Mouse (Mus musculus) urinary bladder, postnatal 14 days (tissue): Measurements from ENCODE around the gene Tet2.

Experiments
- DNase-seq: peaks from one replicate; pipeline ENCODE4 v3.0.0; 2021; ENCODE audit warnings: low spot score

Gene Tet2

DNA sequence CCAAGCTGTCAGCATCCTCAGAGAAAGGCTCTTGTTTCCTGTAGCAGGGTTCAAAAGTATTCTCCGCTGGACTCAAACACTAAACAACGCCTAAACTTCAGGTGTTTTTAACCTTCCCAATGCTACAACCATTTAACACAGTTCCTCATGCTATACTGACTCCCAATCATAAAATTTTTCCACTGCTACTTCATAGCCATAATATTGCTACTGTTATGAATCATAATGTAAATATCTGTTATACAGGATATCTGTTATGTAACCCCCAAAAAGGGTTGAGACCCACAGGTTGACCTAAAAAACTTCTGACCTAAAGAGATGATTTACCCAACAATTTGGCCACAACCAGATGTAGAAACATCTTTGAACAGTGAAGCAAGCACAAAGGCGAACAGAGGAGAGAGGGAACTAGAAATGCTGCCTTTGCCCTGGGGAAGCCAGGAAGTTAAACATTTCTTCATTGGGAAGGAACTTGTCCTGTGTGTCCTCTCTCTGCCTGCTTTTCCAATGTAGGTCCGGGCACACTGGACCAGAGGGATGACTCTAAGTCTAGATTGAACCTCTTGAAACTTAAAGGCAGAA lies 108.6 kb downstream of the Tet2 start:
- no peak for DNase-seq

DNA sequence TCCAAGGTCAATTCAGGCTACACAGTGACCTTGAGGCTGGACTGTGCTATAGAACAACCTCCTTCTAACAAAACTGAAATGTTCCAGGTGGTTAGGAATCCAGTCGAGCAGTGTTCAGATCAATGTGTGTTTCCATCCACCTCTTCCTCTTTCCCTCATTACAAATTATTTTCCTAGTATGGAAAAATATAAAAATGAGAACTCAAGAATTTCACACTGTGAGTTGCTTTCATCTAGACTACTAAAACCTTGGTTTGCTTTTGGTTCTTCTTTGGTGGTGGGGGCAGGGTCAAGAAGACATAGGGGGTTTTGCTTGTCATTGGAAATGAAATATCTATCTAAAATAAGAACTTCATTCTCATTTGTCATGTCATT lies 109.2 kb downstream of the Tet2 start:
- no peak for DNase-seq

GRCm38 (mm10) chr3:133435141-133435773 lies 109.7 kb downstream of the Tet2 start:
- no peak for DNase-seq

- DNase-seq = no peak
Observed at GRCm38 (mm10) chr3:133429394-133430173, 115.4 kb downstream of the Tet2 start.

- DNase-seq = no peak
Observed at GRCm38 (mm10) chr3:133428003-133428402, 116.9 kb downstream of the Tet2 start.

DNA sequence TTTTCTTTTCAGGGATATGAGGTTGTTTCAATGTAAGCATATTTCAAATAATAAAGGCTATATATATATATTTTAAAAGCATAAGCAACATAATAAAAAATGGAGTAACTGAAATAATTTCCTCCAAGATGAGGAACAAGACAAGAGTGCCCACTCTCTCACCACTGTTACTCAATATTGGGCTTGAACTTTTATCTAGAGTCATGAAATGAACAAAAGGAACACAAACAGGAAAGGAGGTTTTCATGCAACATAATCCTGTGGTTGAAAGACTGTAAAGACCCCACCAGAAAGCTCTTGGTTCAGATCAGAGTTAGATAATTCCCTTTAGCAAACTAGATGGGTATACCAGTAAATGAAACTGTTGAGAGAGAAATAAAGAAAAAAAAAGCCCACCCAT lies 121.9 kb downstream of the Tet2 start:
- DNase-seq = no peak

DNA sequence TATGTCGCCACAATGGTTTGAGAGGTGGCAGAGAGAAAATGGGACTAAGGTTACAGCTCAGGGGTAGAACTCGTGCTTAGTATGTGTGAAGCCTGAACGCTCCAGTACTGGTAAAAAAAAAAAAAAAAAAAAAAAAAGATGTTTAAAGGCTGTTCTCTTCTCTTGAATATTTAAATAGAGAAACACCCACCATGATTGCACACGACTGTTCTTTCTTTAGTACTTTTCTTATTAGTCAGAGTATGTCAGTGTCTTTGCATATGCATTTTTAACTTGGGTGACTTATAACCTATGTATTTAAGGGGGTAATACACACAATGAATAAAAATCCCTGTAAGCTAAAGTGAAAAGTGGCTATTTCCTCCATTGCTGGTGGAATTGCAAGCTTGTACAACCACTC lies 130.2 kb downstream of the Tet2 start:
- no peak for DNase-seq
